Comparison of ENCODE assay signal across 18 mouse cellular contexts in genomic region chr6:145020553-145020952, GRCm38 (mm10). TPM values are rescaled to one million over a fixed set of nuclear protein-coding genes. Genes with fewer than 3 reads are reported as not detected.
DNase-seq lines count a peak whose midpoint lies in the region; ATAC-seq lines count a peak whose summit lies in the region.
"Had no signal": no experiment of that assay in that cellular context is flagged by ENCODE, and none has a peak within 500 bp of the region (broad histone marks: within the 10 kb centered on the region; RNA-seq: fewer than 3 reads in every experiment).

No protein-coding gene starts in this region.

- WGBS in kidney, embryonic 15.5 days, result 53% methylated on average over 4 of the region's 4 CpGs
- WGBS in neural tube, embryonic 13.5 days, result 68% methylated on average over 4 of the region's 4 CpGs

- no peak for DNase-seq in kidney, adult 9 months
- DNase-seq in neural tube, embryonic 10.5 days (ENCODE audit: extremely low spot score, low spot score), result no peak
- DNase-seq in splenic B cell, adult 2 months (ENCODE audit: low read depth, low spot score), result peak; percentile 26
- peak; percentile 50 for DNase-seq in thymus, postnatal 25 days
- no peak for DNase-seq in T-cell, adult 2 months (ENCODE audit: low spot score)
- DNase-seq in adipocyte (ENCODE audit: low spot score), result no peak
- DNase-seq: adrenal gland, adult 8-10 months; cerebellum, postnatal 14 days; embryo, embryonic 11 days; right cerebral cortex, adult 18-20 months; spleen, adult 18-20 months had no signal

- H3K36me3 ChIP-seq in kidney, embryonic 15.5 days, result no peaks in the 10 kb centered on the region
- H3K36me3 ChIP-seq in neural tube, embryonic 13.5 days, result peaks cover 86% of the 10 kb centered on the region
- H3K36me3 ChIP-seq in splenic B cell, adult 2 months (ENCODE audit: control insufficient read depth, insufficient read depth, low read length, poor library complexity, severe bottlenecking), result no peaks in the 10 kb centered on the region
- H3K36me3 ChIP-seq: embryonic facial prominence, embryonic 15.5 days; liver, embryonic 12.5 days; stomach, embryonic 15.5 days had no signal

- no peak overlapping the region for H3K9ac ChIP-seq in kidney, embryonic 15.5 days
- H3K9ac ChIP-seq in neural tube, embryonic 13.5 days, result no peak overlapping the region
- H3K9ac ChIP-seq: embryonic facial prominence, embryonic 15.5 days; liver, embryonic 12.5 days; stomach, embryonic 15.5 days had no signal

- peaks cover 7% of the 10 kb centered on the region; the same call in 1 of the 2 replicates for H3K4me1 ChIP-seq in kidney, embryonic 15.5 days
- H3K4me1 ChIP-seq in neural tube, embryonic 13.5 days (replicated peaks), result no peaks in the 10 kb centered on the region
- H3K4me1 ChIP-seq: embryonic facial prominence, embryonic 15.5 days; heart, embryonic 10.5 days; stomach, embryonic 15.5 days had no signal

- no peaks in the 10 kb centered on the region for H3K27me3 ChIP-seq in kidney, embryonic 15.5 days
- H3K27me3 ChIP-seq in neural tube, embryonic 13.5 days, result no peaks in the 10 kb centered on the region
- no peaks in the 10 kb centered on the region for H3K27me3 ChIP-seq in splenic B cell, adult 2 months (ENCODE audit: control insufficient read depth, insufficient read depth, low read length, poor library complexity, severe bottlenecking)
- H3K27me3 ChIP-seq: embryonic facial prominence, embryonic 15.5 days; liver, embryonic 12.5 days; stomach, embryonic 15.5 days had no signal

- no peaks in the 10 kb centered on the region for H3K9me3 ChIP-seq in kidney, embryonic 15.5 days (replicated peaks)
- no peaks in the 10 kb centered on the region for H3K9me3 ChIP-seq in neural tube, embryonic 13.5 days
- H3K9me3 ChIP-seq: embryonic facial prominence, embryonic 15.5 days; liver, embryonic 12.5 days; stomach, embryonic 15.5 days had no signal

- no peak overlapping the region for H3K27ac ChIP-seq in kidney, embryonic 15.5 days
- H3K27ac ChIP-seq in neural tube, embryonic 13.5 days (replicated peaks), result no peak overlapping the region
- H3K27ac ChIP-seq: embryonic facial prominence, embryonic 15.5 days; heart, embryonic 10.5 days; liver, embryonic 12.5 days; stomach, embryonic 15.5 days had no signal

- no peak overlapping the region for H3K4me3 ChIP-seq in kidney, embryonic 15.5 days (replicated peaks)
- H3K4me3 ChIP-seq in neural tube, embryonic 13.5 days, result no peak overlapping the region
- H3K4me3 ChIP-seq: embryonic facial prominence, embryonic 15.5 days; heart, embryonic 10.5 days; liver, embryonic 12.5 days; stomach, embryonic 15.5 days had no signal

- ATAC-seq in kidney, embryonic 15.5 days (replicated peaks; ENCODE audit: low FRiP score), result peak; percentile 49; the same call in 1 of the 2 replicates
- ATAC-seq in neural tube, embryonic 13.5 days (ENCODE audit: low read depth), result peak; percentile 17; the same call in 1 of the 2 replicates
- ATAC-seq: inflammation-experienced regulatory T-cells, adult 6 months; liver, embryonic 12.5 days had no signal

- no peak overlapping the region for H3K4me2 ChIP-seq in kidney, embryonic 15.5 days
- no peak overlapping the region for H3K4me2 ChIP-seq in neural tube, embryonic 13.5 days
- H3K4me2 ChIP-seq: embryonic facial prominence, embryonic 15.5 days; liver, embryonic 12.5 days; stomach, embryonic 15.5 days had no signal

RNA-seq across cellular contexts. Expression of gene Bcat1, which starts 55.4 kb away (rescaled TPM):
- polyA plus RNA-seq in kidney, embryonic 15.5 days (2015; fragmentation: Nextera tagmentation; extraction: Ambion mirVana), result 9.1 and 9.5 TPM in 2 replicates
- polyA plus RNA-seq in neural tube, embryonic 13.5 days (2015; fragmentation: Nextera tagmentation; extraction: Ambion mirVana), result 88.7 and 99.2 TPM in 2 replicates

Comparison
In these comparisons a context has a peak if more than half of its experiments do, and no peak if none do; other contexts are left out.
1. DNase-seq: peak in splenic B cell, adult 2 months (single experiment) and thymus, postnatal 25 days (single experiment); none in kidney, adult 9 months (single experiment), neural tube, embryonic 10.5 days (single experiment), T-cell, adult 2 months (single experiment) and adipocyte (single experiment).